Comparison of ENCODE assay signal across 15 mouse cellular contexts in the genomic region with DNA sequence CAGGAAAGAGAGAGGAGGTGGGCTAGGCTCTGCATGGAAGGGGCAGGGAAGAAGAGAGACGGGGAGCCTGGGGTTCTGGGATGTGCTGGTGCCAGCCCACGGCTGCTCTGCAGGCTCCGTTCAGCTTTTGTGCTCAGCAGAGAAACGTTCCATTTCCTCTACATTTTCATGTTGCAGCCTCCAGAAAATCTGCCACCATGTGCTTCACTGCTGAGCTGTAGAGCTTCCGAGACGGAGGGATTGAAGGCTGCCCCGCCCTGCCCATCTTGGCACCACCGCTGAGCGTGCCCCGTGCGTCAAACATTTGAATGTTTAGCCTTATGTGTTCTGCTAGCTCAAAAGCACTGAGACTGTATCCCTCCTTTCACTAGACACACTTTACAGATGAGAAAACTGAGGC.
DNase-seq lines count a peak whose midpoint lies in the region; ATAC-seq lines count a peak whose summit lies in the region.
"Had no signal": no experiment of that assay in that cellular context is flagged by ENCODE, and none has a peak within 500 bp of the region (broad histone marks: within the 10 kb centered on the region; RNA-seq: fewer than 3 reads in every experiment).

No protein-coding gene starts in this region.

- ATAC-seq in frontal cortex, adult (ENCODE audit: low TSS enrichment): peak; percentile 92
- ATAC-seq: forebrain, embryonic 16.5 days had no signal

- DNase-seq in frontal cortex, postnatal 10 days (ENCODE audit: low spot score in 2 of 2): no peak
- peak; percentile 33 to 34 for DNase-seq in frontal cortex, postnatal 14 days (ENCODE audit: low spot score in 2 of 2)
- peak; percentile 64 to 70 for DNase-seq in layer of hippocampus, postnatal 36 days
- DNase-seq in right cerebral cortex, postnatal 25 days: peak; percentile 59
- no peak for DNase-seq in embryo, embryonic 9.5 days (ENCODE audit: extremely low spot score)
- no peak for DNase-seq in lung, postnatal 25 days (ENCODE audit: low spot score)
- DNase-seq in heart, adult 11 months: no peak
- DNase-seq: adrenal gland, adult 2 months; cerebellum, adult 9-11 months; kidney, adult 18-20 months; kidney, postnatal 36 days; liver; thymus, postnatal 25 days had no signal

Comparison
In these comparisons a context has a peak if more than half of its experiments do, and no peak if none do; other contexts are left out.
1. DNase-seq: peak in frontal cortex, postnatal 14 days (2 of 2), layer of hippocampus, postnatal 36 days (2 of 2) and right cerebral cortex, postnatal 25 days (single experiment); none in frontal cortex, postnatal 10 days (0 of 2), embryo, embryonic 9.5 days (single experiment), lung, postnatal 25 days (single experiment) and heart, adult 11 months (single experiment).